Mouse (Mus musculus): ENCODE results near the gene Olfr275. TPM values are rescaled to one million over a fixed set of nuclear protein-coding genes. Genes with fewer than 3 reads are reported as not detected.

Gene Olfr275
- polyA plus RNA-seq (2017; shearing (Covaris generic)), result not detected

DNA sequence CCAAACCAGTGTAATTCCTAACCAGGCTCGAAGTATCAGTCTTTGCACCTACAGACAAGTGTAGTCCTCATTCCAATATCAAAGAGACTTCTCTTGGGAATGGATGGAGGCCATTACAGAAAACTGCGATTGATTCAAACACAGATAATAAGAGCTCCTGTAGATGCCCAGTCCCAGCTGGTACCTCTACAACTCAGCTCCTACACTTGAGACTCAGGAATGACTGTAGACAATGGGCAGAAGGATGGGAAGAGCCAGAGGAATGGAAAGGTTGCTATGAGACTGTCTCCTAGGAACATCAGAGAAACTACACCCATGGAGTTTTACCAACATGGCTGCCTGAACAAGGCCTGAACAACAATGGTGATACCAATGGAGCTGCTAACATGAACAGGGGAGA is at the start of gene Olfr275:
TSS of gene Olfr275 (plus strand) at position 301 of the 400 bp plus-strand sequence.

GRCm38 (mm10) chr4:52859136-52859535 is 44.7 kb downstream of the Olfr275 start, which contains the start of gene Olfr273:
TSS of gene Olfr273 (minus strand) at chr4:52859236.

Other genes with a start within 250 kb of the Olfr275 start
- gene Toporsl, start 218.3 kb upstream of the Olfr275 start, polyA plus RNA-seq (2017; shearing (Covaris generic)), result not detected
- gene Olfr273, start 44.6 kb downstream of the Olfr275 start, polyA plus RNA-seq (2017; shearing (Covaris generic)), result 0.11 TPM
- gene Olfr272, start 104.6 kb downstream of the Olfr275 start, polyA plus RNA-seq (2017; shearing (Covaris generic)), result not detected
- gene Olfr270, start 149.9 kb downstream of the Olfr275 start, polyA plus RNA-seq (2017; shearing (Covaris generic)), result not detected
- gene Nipsnap3a, start 174.7 kb downstream of the Olfr275 start, polyA plus RNA-seq (2017; shearing (Covaris generic)), result not detected
- gene Nipsnap3b, start 197.3 kb downstream of the Olfr275 start, polyA plus RNA-seq (2017; shearing (Covaris generic)), result 80.4 TPM

All from CD4-positive, CD25-positive, alpha-beta regulatory T cell (primary cell).